Mouse (Mus musculus) liver, postnatal 0 days (tissue): Measurements from ENCODE around the gene Ftcd. TPM values are rescaled to one million over a fixed set of nuclear protein-coding genes. Genes with fewer than 3 reads are reported as not detected.

Experiments used
- ATAC-seq: fragments of 200-750 bp; cut with Nextera tagmentation; 2 replicates; pipeline ENCODE4 v1.8.0; 2017; ENCODE audit warnings: mild to moderate bottlenecking, moderate library complexity
- DNase-seq: peaks from one replicate; pipeline ENCODE4 v3.0.0-alpha.2; 2016
- H3K27ac ChIP-seq: fragments of 300-500 bp; sonication (generic); 2 replicates; pipeline ENCODE4 v1.5.1; 2014; ENCODE audit warnings: antibody characterized with exemption, moderate library complexity, mild to moderate bottlenecking, low read depth
- H3K27me3 ChIP-seq: fragments of 300-500 bp; sonication (generic); 2 replicates; pipeline ENCODE4 v1.6.1; 2014; ENCODE audit warnings: low read length, control low read depth, mixed read lengths; ENCODE audit not compliant: insufficient read depth
- H3K36me3 ChIP-seq: fragments of 300-500 bp; sonication (generic); replicated peaks from 2 replicates; pipeline ENCODE4 v1.6.1; 2014; ENCODE audit warnings: mild to moderate bottlenecking, control low read depth, low read length, moderate library complexity, mixed read lengths; ENCODE audit not compliant: insufficient read depth
- H3K4me1 ChIP-seq: fragments of 300-500 bp; sonication (generic); 2 replicates; pipeline ENCODE4 v1.6.1; 2014; ENCODE audit warnings: antibody characterized with exemption, mild to moderate bottlenecking, control low read depth; ENCODE audit not compliant: insufficient read depth
- H3K4me2 ChIP-seq: fragments of 300-500 bp; sonication (generic); 2 replicates; pipeline ENCODE4 v1.6.1; 2014; ENCODE audit warnings: low read depth, mild to moderate bottlenecking, low read length, moderate library complexity, mixed read lengths
- H3K4me3 ChIP-seq: fragments of 300-500 bp; sonication (generic); 2 replicates; pipeline ENCODE4 v1.5.1; 2014; ENCODE audit warnings: low read depth, low read length
- H3K9ac ChIP-seq: fragments of 300-500 bp; sonication (generic); replicated peaks from 2 replicates; pipeline ENCODE4 v1.6.1; 2014; ENCODE audit warnings: mild to moderate bottlenecking, moderate library complexity
- H3K9me3 ChIP-seq: fragments of 300-500 bp; sonication (generic); 2 replicates; pipeline ENCODE4 v1.6.1; 2016; ENCODE audit warnings: mild to moderate bottlenecking, control low read depth, low read length, mixed read lengths
- CTCF ChIP-seq: sonication (generic); IDR thresholded peaks from 2 replicates; pipeline ENCODE4 v1.5.1; 2016; ENCODE audit warnings: antibody characterized with exemption, low read depth
- EP300 ChIP-seq: IDR thresholded peaks from 2 replicates; pipeline ENCODE4 v1.6.1; 2016; ENCODE audit warnings: antibody characterized with exemption, low read depth, mild to moderate bottlenecking
- WGBS: fragments of 180-500 bp; shearing (Covaris S2); extraction: QIAGEN DNeasy Blood & Tissue Kit; methylation state at CpG from one replicate; pipeline ENCODE4 v1.1.7; 2014; ENCODE audit not compliant: insufficient replicate concordance; 5-methylcytosine and 5-hydroxymethylcytosine counted together
- polyA plus RNA-seq: library from polyadenylated mRNA; unstranded; fragments of >200 nt; fragmentation: Nextera tagmentation; extraction: Ambion mirVana; gene quantifications from 2 replicates; pipeline ENCODE4 v1.2.1, GENCODE M21; 2015

The Ftcd gene
- polyA plus RNA-seq, 1 experiment from 2014 or later, result 171 TPM

DNA sequence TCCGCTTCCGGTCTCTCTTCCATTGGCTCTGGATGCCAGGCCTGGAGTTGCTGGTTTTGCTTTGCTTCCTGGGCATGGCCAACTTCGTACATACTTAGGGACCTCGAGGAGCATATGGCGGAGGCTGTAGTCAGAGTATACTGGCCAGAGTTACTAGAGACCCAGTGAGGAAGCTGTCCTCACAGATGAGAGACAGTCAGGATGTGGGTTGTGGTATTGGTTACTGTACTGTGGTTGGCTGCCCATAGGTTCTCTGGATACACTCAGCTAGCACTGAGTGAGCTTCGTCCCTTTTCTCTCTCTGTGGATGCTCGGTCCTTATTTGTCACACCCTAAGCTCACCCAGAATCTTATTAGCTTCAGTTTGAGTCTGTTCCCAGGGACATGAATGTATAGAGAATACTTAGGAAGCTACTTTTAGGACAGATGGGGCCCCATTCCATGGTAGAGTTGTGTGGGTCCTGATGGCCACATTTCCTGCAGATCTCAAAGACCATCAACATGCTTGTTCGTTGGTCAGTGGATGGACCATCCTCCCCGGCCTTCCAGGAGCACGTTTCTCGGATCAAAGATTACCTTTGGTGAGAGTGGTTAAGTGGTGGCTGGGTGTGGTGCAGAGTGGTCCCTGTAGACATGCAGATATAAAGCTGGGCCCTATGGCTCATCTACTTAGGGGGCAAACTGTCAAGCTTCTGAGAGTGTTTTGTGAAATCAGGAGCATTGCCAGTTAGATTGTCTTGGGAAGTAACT is 33.9 kb upstream of the Ftcd start:
- Histone ChIP-seq H3K27me3 (no peaks in the 10 kb centered on the region), H3K4me3 (no peak overlapping the region), H3K4me1 (0 out of 2 replicates have a peak, but pooled peaks cover 2% of the 10 kb centered on the region), H3K4me2 (no peak overlapping the region), H3K36me3 (peaks cover 50% of the 10 kb centered on the region), H3K9me3 (no peaks in the 10 kb centered on the region), H3K9ac (no peak overlapping the region), H3K27ac (no peak overlapping the region)
- WGBS, result 60% methylated on average over 11 of the region's 11 CpGs
- DNase-seq (no peak), ATAC-seq (no peak)
- TF ChIP-seq EP300 (no peak), CTCF (no peak)

DNA sequence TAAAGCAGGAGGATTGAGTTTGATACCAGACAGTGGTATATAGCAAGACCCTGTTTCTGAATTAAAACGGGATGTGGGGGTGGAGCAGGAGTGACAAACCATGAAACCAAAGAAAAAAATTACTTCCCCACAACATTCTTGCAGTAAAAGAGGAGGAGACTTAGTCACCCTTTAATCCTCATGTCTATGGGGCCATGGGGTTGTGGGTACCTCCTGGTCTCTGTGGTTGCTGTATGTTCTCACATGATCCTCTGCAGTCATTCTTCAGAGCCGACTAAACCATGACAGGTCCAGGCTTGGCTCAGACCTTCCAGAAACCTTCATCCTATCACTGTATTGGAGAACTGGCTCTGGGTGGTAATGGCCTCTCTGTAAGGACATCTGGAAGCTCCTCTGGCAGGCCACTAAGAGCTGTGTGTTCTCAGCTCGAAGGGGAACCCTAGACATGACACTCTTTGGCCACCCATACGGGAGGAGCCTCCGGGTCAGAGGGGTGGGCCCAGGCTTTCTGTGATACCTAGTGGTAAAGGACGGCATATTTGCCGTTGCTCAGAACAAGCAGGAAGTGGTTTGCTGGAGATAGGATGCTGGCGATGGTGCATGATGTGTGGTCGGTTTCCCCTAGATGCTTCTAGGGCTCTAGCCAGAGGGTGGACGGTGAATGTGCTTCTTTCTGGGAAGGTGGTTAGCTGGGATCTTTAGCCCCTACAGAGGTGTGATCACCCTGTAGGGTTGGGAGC is 32.6 kb upstream of the Ftcd start:
- no peak for DNase-seq
- Histone ChIP-seq H3K4me1 (0 out of 2 replicates have a peak, but pooled peaks cover 2% of the 10 kb centered on the region), H3K27ac (no peak overlapping the region), H3K36me3 (peaks cover 57% of the 10 kb centered on the region), H3K9ac (no peak overlapping the region), H3K9me3 (no peaks in the 10 kb centered on the region), H3K4me2 (no peak overlapping the region), H3K4me3 (no peak overlapping the region), H3K27me3 (no peaks in the 10 kb centered on the region)
- ATAC-seq, result no peak
- WGBS, result 37% methylated on average over 10 of the region's 10 CpGs
- TF ChIP-seq EP300 (no peak), CTCF (no peak)

- no peak overlapping the region for H3K4me3 ChIP-seq
Measured at GRCm38 (mm10) chr10:76546566-76546965, 28.9 kb upstream of the Ftcd start.

GRCm38 (mm10) chr10:76548218-76548617 is 27.2 kb upstream of the Ftcd start:
- TF ChIP-seq CTCF (no peak), EP300 (no peak)
- H3K9me3 ChIP-seq, result no peaks in the 10 kb centered on the region
- H3K9ac ChIP-seq, result no peak overlapping the region
- H3K36me3 ChIP-seq, result peaks cover 63% of the 10 kb centered on the region
- no peak for DNase-seq
- 84% methylated on average over 8 of the region's 8 CpGs for WGBS
- ATAC-seq, result no peak
- H3K27ac ChIP-seq, result no peak overlapping the region
- no peaks in the 10 kb centered on the region for H3K4me1 ChIP-seq
- no peaks in the 10 kb centered on the region for H3K27me3 ChIP-seq
- H3K4me2 ChIP-seq, result no peak overlapping the region
- H3K4me3 ChIP-seq, result no peak overlapping the region

More at GRCm38 (mm10) chr10:76546566-76546965, 28.9 kb upstream of the Ftcd start:
- Histone ChIP-seq H3K9ac (no peak overlapping the region), H3K27ac (no peak overlapping the region), H3K36me3 (peaks cover 55% of the 10 kb centered on the region), H3K9me3 (no peaks in the 10 kb centered on the region), H3K27me3 (no peaks in the 10 kb centered on the region), H3K4me1 (no peaks in the 10 kb centered on the region), H3K4me2 (no peak overlapping the region)
- WGBS, result 93% methylated on average over 8 of the region's 8 CpGs
- DNase-seq (no peak), ATAC-seq (no peak)
- no peak for TF ChIP-seq EP300
- TF ChIP-seq CTCF, result no peak

GRCm38 (mm10) chr10:76550458-76550857 is 25.0 kb upstream of the Ftcd start:
- ATAC-seq (no peak), DNase-seq (no peak)
- Histone ChIP-seq H3K4me2 (no peak overlapping the region), H3K27me3 (no peaks in the 10 kb centered on the region), H3K27ac (no peak overlapping the region), H3K4me3 (no peak overlapping the region), H3K9ac (no peak overlapping the region), H3K4me1 (no peaks in the 10 kb centered on the region), H3K36me3 (peaks cover 54% of the 10 kb centered on the region), H3K9me3 (no peaks in the 10 kb centered on the region)
- TF ChIP-seq EP300 (no peak), CTCF (peak; percentile 54)
- WGBS, result 84% methylated on average over 5 of the region's 5 CpGs

DNA sequence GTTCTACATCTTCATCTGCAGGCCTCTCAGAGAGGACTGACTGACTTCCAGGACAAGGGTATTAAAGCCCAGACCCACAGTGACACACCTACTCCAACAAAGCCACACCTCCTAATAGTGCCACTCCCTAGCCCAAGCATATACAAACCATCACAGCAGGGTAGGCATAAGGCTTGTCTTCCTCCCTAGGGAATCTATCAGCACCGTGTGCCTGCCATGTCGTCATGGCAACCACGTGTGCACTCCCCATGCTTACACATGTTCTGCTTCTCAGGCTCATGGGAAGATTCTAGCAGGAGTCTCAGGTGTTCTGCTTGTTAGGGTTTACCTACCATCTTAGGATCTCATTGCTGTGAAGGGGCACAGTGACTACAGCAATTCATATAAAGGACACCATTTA is 23.9 kb upstream of the Ftcd start:
- H3K4me3 ChIP-seq, result no peak overlapping the region
- H3K27ac ChIP-seq, result no peak overlapping the region
- no peak overlapping the region for H3K4me2 ChIP-seq
- H3K36me3 ChIP-seq, result peaks cover 52% of the 10 kb centered on the region
- H3K9ac ChIP-seq, result no peak overlapping the region
- 68% methylated on average over 3 of the region's 3 CpGs for WGBS
- TF ChIP-seq CTCF (no peak), EP300 (no peak)
- no peaks in the 10 kb centered on the region for H3K9me3 ChIP-seq
- H3K4me1 ChIP-seq, result no peaks in the 10 kb centered on the region
- DNase-seq (no peak), ATAC-seq (no peak)
- H3K27me3 ChIP-seq, result no peaks in the 10 kb centered on the region
